Comparison of ENCODE assay signal across 9 mouse cellular contexts in the genomic region with DNA sequence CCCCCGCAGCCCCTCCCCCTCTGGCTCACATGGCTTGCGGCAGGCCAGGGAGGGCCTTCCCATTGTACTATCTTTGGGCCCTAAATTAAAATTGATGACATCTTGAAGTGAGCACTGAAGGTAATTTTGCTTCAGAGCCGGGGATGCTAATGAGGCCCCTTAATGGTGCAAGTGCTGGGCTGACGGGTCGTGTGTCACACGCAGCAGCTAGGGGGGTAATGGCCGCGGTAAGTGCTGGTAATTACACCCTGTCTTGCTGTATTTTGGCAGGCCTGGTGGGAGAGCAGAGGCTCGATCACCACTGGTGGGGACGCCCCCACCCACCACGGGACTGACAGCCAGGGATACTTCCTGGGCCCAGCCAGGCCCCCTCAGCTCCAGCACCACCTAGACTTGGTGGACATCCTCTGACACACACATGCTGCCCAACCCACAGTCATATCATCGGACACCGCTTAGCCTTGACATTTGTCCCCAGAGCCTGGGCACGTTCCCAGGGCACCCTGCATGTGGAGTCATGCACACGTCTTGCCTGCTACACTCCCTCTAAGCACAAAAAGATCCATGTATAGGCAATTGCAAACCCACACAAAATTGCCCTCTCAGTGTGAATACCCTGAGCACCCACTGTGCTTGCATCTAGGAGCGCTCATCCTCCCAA. TPM values are rescaled to one million over a fixed set of nuclear protein-coding genes. Genes with fewer than 3 reads are reported as not detected.
A peak's percentile ranks its signal among the peaks of the same experiment; 100 is the strongest.
DNase-seq lines count a peak whose midpoint lies in the region; ATAC-seq and TF ChIP-seq lines count a peak whose summit lies in the region.
"Had no signal": no experiment of that assay in that cellular context is flagged by ENCODE, and none has a peak within 500 bp of the region (broad histone marks: within the 10 kb centered on the region; RNA-seq: fewer than 3 reads in every experiment).

No protein-coding gene starts in this region.

- H3K4me3 ChIP-seq in hindbrain, embryonic 10.5 days = no peak overlapping the region
- H3K4me3 ChIP-seq in hindbrain, postnatal 0 days (ENCODE audit: low read length) = no peak overlapping the region
- H3K4me3 ChIP-seq in forebrain, embryonic 11.5 days (ENCODE audit: low read depth, low read length) = no peak overlapping the region
- H3K4me3 ChIP-seq: liver, embryonic 13.5 days had no signal

- TF ChIP-seq CTCF in hindbrain, postnatal 0 days (IDR thresholded peaks at IDR 0.05; ENCODE audit: low read depth) = no peak

- no peak overlapping the region for H3K4me2 ChIP-seq in hindbrain, postnatal 0 days (ENCODE audit: low read depth, low read length)
- H3K4me2 ChIP-seq in forebrain, embryonic 11.5 days (ENCODE audit: low read depth, low read length, severe bottlenecking) = no peak overlapping the region
- H3K4me2 ChIP-seq: liver, embryonic 13.5 days had no signal

- ATAC-seq in hindbrain, postnatal 0 days = no peak
- ATAC-seq in forebrain, embryonic 11.5 days (replicated peaks; ENCODE audit: low FRiP score) = peak; percentile 34; the same call in 1 of the 2 replicates
- no peak for ATAC-seq in granulocyte monocyte progenitor cell, adult 5-6 weeks (replicated peaks; ENCODE audit: poor library complexity, severe bottlenecking)

- peak; percentile 76 to 79 for DNase-seq in adrenal gland, adult (ENCODE audit: inconsistent age in 2 of 2, low spot score in 1 of 2)
- DNase-seq in adrenal gland, postnatal 4 days (ENCODE audit: low spot score in 2 of 2) = no peak
- peak; percentile 29 for DNase-seq in hindbrain, embryonic 10.5 days (ENCODE audit: low spot score)
- DNase-seq in hindbrain, postnatal 0 days (ENCODE audit: low spot score) = no peak
- DNase-seq in forebrain, embryonic 11.5 days (ENCODE audit: low spot score) = no peak
- DNase-seq in neural tube, embryonic 10.5 days (ENCODE audit: extremely low spot score, low spot score) = peak; percentile 42
- DNase-seq in cerebellum, adult 11-12 months = no peak

- peaks cover 50% of the 10 kb centered on the region for H3K4me1 ChIP-seq in hindbrain, embryonic 10.5 days (replicated peaks)
- H3K4me1 ChIP-seq in hindbrain, postnatal 0 days (ENCODE audit: insufficient read depth, low read length) = no peaks in the 10 kb centered on the region
- peaks cover 2% of the 10 kb centered on the region; the same call in 1 of the 2 replicates for H3K4me1 ChIP-seq in forebrain, embryonic 11.5 days (replicated peaks; ENCODE audit: control insufficient read depth, insufficient read depth, low read length)

- peak overlapping the region; percentile 75 for H3K27ac ChIP-seq in hindbrain, embryonic 10.5 days
- no peak overlapping the region for H3K27ac ChIP-seq in hindbrain, postnatal 0 days
- no peak overlapping the region for H3K27ac ChIP-seq in forebrain, embryonic 11.5 days (ENCODE audit: low read depth, low read length)
- H3K27ac ChIP-seq: liver, embryonic 13.5 days had no signal

- H3K9me3 ChIP-seq in hindbrain, embryonic 10.5 days = no peaks in the 10 kb centered on the region
- no peaks in the 10 kb centered on the region for H3K9me3 ChIP-seq in hindbrain, postnatal 0 days (ENCODE audit: low read length)
- no peaks in the 10 kb centered on the region for H3K9me3 ChIP-seq in forebrain, embryonic 11.5 days (ENCODE audit: control insufficient read depth, low read length)
- H3K9me3 ChIP-seq: liver, embryonic 13.5 days had no signal

- 56% methylated on average over 16 of the region's 16 CpGs for WGBS in hindbrain, embryonic 10.5 days
- 51% methylated on average over 16 of the region's 16 CpGs for WGBS in hindbrain, postnatal 0 days
- WGBS in forebrain, embryonic 11.5 days = 61% methylated on average over 16 of the region's 16 CpGs

- H3K36me3 ChIP-seq in hindbrain, embryonic 10.5 days = no peaks in the 10 kb centered on the region
- no peaks in the 10 kb centered on the region for H3K36me3 ChIP-seq in hindbrain, postnatal 0 days (ENCODE audit: insufficient read depth, low read length)
- H3K36me3 ChIP-seq in forebrain, embryonic 11.5 days (ENCODE audit: control insufficient read depth, insufficient read depth, low read length) = no peaks in the 10 kb centered on the region
- H3K36me3 ChIP-seq: liver, embryonic 13.5 days had no signal

- H3K27me3 ChIP-seq in hindbrain, embryonic 10.5 days (ENCODE audit: insufficient read depth, poor library complexity, severe bottlenecking) = peaks cover 6% of the 10 kb centered on the region; the same call in 1 of the 2 replicates
- H3K27me3 ChIP-seq in hindbrain, postnatal 0 days (ENCODE audit: insufficient read depth, low read length) = no peaks in the 10 kb centered on the region
- no peaks in the 10 kb centered on the region for H3K27me3 ChIP-seq in forebrain, embryonic 11.5 days (ENCODE audit: control insufficient read depth, insufficient read depth, low read length)
- H3K27me3 ChIP-seq: liver, embryonic 13.5 days had no signal

- H3K9ac ChIP-seq in hindbrain, postnatal 0 days (replicated peaks; ENCODE audit: low read length) = no peak overlapping the region
- no peak overlapping the region for H3K9ac ChIP-seq in forebrain, embryonic 11.5 days (ENCODE audit: low read length)
- H3K9ac ChIP-seq: liver, embryonic 13.5 days had no signal

RNA-seq across cellular contexts. Expression of gene Mdfi, which starts 38.2 kb away (rescaled TPM):
- total RNA-seq in adrenal gland, postnatal 4 days (2021) = 10 to 100 TPM; 10.3 to 12.9 TPM
- 19.9 and 30.6 TPM in 2 replicates for polyA plus RNA-seq in hindbrain, embryonic 10.5 days (2016; fragmentation: Nextera tagmentation; extraction: Ambion mirVana)
- total RNA-seq in hindbrain, postnatal 0 days (2014; rRNA removed) = 14.7 and 38.7 TPM in 2 replicates
- 2.6 TPM in 2 replicates for polyA plus RNA-seq in hindbrain, postnatal 0 days (2015; fragmentation: Nextera tagmentation; extraction: Ambion mirVana)
- 20.6 and 23.6 TPM in 2 replicates for polyA plus RNA-seq in forebrain, embryonic 11.5 days (2014; fragmentation: Nextera tagmentation; extraction: Ambion mirVana)
- 3.7 and 5.5 TPM in 2 replicates for total RNA-seq in granulocyte monocyte progenitor cell, adult 5-6 weeks (2014; fragmentation: Nextera tagmentation)
- 2.7 and 4.9 TPM in 2 replicates for total RNA-seq in granulocyte monocyte progenitor cell, adult 5-6 weeks (2017)

RNA-seq across cellular contexts. Expression of gene Tfeb, which starts 59.5 kb away (rescaled TPM):
- total RNA-seq in adrenal gland, postnatal 4 days (2021) = 10 to 100 TPM; 22.1 to 22.3 TPM
- polyA plus RNA-seq in hindbrain, embryonic 10.5 days (2016; fragmentation: Nextera tagmentation; extraction: Ambion mirVana) = 2.2 and 3.7 TPM in 2 replicates
- 10.0 and 13.2 TPM in 2 replicates for total RNA-seq in hindbrain, postnatal 0 days (2014; rRNA removed)
- polyA plus RNA-seq in hindbrain, postnatal 0 days (2015; fragmentation: Nextera tagmentation; extraction: Ambion mirVana) = 6.6 TPM in 2 replicates
- 1.9 and 3.3 TPM in 2 replicates for polyA plus RNA-seq in forebrain, embryonic 11.5 days (2014; fragmentation: Nextera tagmentation; extraction: Ambion mirVana)
- total RNA-seq in granulocyte monocyte progenitor cell, adult 5-6 weeks (2014; fragmentation: Nextera tagmentation) = 6.7 and 9.4 TPM in 2 replicates
- 6.9 and 7.8 TPM in 2 replicates for total RNA-seq in granulocyte monocyte progenitor cell, adult 5-6 weeks (2017)

Comparison
In these comparisons a context has a peak if more than half of its experiments do, and no peak if none do; other contexts are left out.
1. DNase-seq: peak in adrenal gland, adult (2 of 2), hindbrain, embryonic 10.5 days (single experiment) and neural tube, embryonic 10.5 days (single experiment); none in adrenal gland, postnatal 4 days (0 of 2), hindbrain, postnatal 0 days (single experiment), forebrain, embryonic 11.5 days (single experiment) and cerebellum, adult 11-12 months (single experiment).